Mouse (Mus musculus) lung, postnatal 0 days (tissue): ENCODE measurements at regions not wholly inside any gene's neighbourhood (a gene's known extent, or its start where the extent isn't known, plus 50 kb on each side); places are given as distances from the start of the nearest gene placed in this dataset.

Source experiments
- CTCF ChIP-seq: IDR thresholded peaks from 2 replicates; pipeline ENCODE4 v1.5.1; 2016; ENCODE audit warnings: antibody characterized with exemption, mild to moderate bottlenecking
- EP300 ChIP-seq: IDR thresholded peaks from 2 replicates; pipeline ENCODE4 v1.6.1; 2016; ENCODE audit warnings: antibody characterized with exemption, mild to moderate bottlenecking, control low read depth

GRCm38 (mm10) chr15:93144899-93145298 lies 130.1 kb downstream of the Gxylt1 start:
- no peak for TF ChIP-seq EP300
- no peak for TF ChIP-seq CTCF
